Mouse (Mus musculus) cortical plate, adult 2 months (tissue): ENCODE data around the gene Gm36028.

Source experiments
- CTCF ChIP-seq: fragments of 200-500 bp; IDR thresholded peaks from 2 replicates; pipeline ENCODE4 v1.5.1; 2011; ENCODE audit warnings: mild to moderate bottlenecking, control low read depth, low read length; ENCODE audit not compliant: insufficient read depth; ENCODE audit errors: extremely low read depth
- POLR2A ChIP-seq: fragments of 200-500 bp; IDR thresholded peaks from 2 replicates; pipeline ENCODE4 v1.6.1; 2011; ENCODE audit warnings: mild to moderate bottlenecking, low read length, control low read depth; ENCODE audit not compliant: insufficient read depth; ENCODE audit errors: extremely low read depth

DNA sequence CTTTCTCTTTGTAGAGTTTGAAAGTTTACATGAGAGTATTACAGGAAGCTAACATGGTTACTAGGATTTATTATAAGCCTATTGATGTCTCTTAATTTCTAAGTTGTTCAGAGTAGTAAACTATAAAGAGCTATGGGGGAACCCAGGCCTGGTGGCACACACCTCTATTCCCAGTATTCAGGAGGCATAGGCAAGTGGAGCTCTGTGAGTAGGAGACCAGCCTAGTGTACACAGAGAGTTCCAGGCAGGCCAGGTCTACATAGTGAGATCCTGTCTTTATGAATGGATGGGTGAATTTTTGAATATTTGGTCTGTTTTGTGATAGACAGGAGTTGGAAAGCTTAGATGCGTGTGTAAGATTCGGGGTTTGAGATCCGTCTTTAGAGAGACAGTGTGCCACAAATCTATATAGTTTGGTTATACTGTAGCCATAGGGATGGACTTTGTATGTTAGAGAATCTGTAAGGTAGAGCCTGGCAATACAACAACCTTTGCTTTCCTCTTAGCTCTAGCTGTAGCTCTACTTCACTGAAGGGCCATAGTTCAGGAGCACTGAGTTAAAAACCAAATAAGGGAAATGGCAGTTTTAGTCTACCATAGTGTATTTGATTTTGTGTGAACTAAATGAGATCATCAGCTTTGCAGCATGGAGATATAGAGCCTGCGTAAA lies 18.9 kb upstream of the Gm36028 start:
- TF ChIP-seq POLR2A (no peak), CTCF (no peak)
